Mouse (Mus musculus) testis, postnatal 14 days (tissue): ENCODE data around the gene Abhd2.

Source experiments
- DNase-seq: peaks from one replicate; pipeline ENCODE4 v3.0.0; 2021; ENCODE audit warnings: low spot score

Abhd2 gene

DNA sequence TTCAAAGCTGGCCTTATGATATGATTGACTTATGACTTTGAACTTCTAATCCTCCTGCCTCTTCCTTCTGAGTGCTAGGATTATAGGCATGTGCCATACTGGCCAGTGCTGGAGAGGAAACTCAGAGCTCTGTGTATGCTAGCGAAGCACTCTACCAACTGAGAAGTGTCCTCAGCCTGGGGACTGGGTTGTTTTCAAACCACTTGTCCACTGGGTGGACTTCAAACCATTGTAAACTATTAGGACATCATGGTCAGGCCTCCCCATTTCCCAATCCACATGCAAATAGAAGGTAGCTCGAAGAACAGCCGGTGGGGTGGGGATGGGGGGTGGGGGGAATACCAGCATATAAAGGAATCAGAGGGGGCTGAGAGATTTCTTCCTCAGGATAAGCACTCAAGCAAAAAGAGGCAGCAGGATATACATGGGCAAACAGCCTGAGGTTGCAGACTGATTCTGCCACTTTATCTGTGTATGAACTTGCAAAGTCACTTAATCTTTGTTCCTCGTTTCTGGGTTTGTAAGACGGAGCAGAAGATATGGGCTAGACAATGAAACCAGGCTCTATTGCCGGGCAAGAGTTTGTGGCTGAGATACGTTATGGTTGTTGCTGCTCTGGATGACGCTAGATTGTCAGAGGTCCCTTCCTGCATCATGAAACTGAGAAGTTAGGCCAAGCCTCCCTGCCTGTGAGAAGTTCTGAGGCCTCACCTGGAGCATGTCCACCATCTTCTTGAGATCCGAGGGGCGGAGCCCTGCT, 103.7 kb downstream of the Abhd2 start:
- DNase-seq, result no peak

DNA sequence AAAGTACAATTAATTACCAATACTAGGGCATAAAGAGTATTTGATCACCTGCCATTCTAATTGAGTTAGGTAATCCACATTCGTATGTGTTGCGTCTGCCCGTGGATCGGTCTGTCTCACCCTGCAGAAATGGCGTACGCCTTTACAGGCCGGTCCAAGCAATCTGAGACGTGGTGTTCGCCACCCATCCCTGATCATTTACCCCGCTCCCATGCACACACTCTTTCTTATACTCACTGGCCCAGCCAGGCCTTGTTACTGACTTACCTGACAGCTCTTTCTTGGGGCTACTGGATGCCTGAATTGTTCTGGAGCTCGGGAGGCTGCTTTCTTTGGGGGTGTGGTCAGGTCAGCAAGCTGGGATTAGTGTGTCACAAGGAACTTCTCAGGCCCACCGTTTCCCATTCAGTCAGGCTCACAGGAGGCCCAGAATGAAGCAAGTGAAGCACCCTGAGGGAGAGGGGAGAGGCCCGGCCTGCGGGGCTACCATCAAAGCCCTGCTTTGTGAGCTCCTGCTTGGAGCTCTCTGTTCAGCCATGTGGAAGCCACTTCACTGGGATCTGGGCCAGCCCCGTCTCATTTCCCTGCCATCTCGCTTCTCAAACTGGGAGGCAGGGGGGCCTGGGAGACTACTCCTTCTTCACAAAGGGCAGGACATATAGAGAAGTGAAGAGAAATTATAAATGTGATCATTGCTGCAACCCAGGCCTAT, 113.6 kb downstream of the Abhd2 start, which contains the start of gene Rlbp1:
Rlbp1 (minus strand) TSS at position 627 of the 712 bp plus-strand sequence.
- no peak for DNase-seq

DNA sequence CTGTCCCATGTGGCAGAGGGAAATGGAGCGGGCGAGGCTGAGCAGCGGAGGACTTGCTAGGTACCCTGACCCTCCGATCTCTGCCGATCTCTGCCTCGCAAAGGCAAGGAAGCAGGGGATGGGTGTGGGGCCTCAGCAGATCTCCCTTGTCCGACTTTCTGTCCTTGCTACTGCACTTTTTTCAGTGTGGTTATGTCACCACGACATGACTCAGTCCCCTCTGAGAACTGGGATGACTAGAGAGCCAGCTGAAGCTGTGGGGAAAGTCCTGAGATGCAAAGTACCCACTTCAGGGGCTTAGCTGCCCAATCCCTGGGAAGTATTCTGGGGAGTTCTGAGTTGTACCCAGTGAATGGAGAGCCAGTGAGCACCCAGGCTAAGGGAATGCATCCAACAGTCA, 114.1 kb downstream of the Abhd2 start:
- no peak for DNase-seq

DNA sequence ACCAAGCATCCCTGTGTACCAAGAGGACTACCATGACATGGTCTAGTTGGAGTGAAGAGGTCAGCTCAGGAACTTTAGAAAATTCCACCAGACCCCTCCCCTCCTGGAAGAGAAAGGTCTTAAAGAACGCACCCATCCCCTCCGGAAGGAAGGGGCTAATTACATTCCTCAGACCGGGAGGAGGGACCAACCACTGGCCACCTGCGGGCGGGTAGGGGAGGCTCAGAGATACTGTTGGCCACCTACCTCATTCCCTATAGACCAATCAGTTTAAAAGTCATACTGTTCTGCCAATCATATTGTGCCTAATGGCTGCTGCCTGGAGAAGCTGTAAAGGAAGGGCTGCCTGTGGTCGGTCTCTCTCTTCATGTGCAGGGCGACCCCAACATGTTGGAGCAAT, 115.0 kb downstream of the Abhd2 start:
- DNase-seq, result no peak

- DNase-seq, result no peak
These were observed 115.7 kb downstream of the Abhd2 start for GRCm38 (mm10) chr7:79388671-79389206.

GRCm38 (mm10) chr7:79390141-79390708, 117.2 kb downstream of the Abhd2 start:
- DNase-seq, result no peak

DNA sequence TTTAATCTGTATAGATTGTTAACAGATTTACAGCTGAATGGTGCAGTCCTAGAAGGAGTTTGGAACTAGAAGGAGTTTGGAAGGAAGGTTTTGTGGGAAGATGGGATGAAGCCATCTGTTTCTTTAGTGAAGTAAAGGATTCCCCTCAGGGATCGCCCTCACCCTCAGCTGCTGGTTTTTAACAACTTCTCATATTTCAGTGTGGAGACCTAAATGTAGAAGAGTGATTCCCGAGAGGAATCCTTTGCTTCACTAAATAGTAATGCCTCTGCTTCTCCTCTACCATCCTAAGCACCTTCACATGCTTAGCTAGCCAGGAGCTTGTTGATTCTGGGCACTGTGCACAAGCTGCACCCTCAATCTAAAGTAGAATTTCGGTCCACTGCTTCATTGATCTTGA, 118.5 kb downstream of the Abhd2 start:
- DNase-seq, result no peak

DNA sequence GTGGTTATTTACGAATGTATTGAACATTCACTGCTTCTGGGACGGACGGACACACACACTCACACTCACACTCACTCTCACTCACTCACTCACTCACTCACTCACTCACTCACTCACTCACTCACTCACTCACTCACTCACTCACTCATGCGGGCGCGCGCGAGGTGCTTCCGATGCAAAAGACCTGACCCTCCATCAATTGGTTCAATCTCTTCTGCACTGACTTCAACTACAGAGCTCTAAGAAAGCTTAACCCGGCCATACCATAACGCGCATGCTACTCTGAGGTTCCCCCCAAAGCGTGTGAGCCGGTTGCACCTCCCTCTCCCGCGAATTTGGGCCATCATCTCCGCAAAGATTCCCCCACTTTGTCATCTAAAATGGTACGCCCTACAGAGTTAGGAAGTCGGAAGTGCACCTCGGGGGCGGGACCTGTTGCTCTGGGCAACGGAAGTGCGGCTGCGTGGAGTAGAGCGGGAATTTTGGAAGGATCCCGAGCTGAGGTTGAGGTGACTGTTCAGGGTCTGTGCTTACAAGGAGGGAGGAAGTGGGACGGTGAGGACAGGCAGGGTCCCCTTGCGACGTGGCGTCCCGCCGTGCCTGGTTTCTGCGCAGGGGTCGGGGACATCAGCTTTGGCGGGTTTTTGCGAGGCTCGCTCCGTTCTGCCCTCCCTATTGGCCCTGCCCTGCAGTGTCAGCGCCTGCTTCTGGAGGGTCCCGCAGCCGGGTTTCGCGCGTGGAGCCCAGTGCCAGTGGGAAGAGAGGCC, 119.1 kb downstream of the Abhd2 start, which contains the start of gene Fanci:
Fanci (plus strand) TSS at position 47 of the 767 bp plus-strand sequence.
- peak; percentile 92 for DNase-seq

- no peak for DNase-seq
These were observed 120.0 kb downstream of the Abhd2 start for GRCm38 (mm10) chr7:79392860-79393513.

GRCm38 (mm10) chr7:79393924-79394323, 120.9 kb downstream of the Abhd2 start:
- DNase-seq, result no peak

- DNase-seq, result no peak
These were observed 121.7 kb downstream of the Abhd2 start for GRCm38 (mm10) chr7:79394666-79395065.

DNA sequence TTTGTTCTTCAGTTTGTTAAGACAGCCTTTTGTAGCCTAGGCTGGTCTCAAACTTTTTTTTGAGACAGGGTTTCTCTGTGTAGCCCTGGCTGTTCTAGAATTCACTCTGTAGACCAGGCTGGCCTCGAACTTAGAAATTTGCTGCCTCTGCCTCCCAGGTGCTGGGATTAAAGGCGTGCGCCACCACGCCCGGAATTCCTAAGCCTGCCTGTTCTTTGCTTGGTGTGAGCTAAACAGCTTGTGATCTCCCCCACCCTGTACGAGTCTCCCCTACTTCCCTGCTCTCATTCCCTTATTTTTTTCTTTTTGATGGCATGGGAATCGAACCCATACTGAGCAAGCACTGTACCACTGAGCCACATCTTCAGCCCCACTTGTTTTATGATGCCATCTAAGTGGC, 122.2 kb downstream of the Abhd2 start:
- no peak for DNase-seq

GRCm38 (mm10) chr7:79397446-79397963, 124.5 kb downstream of the Abhd2 start:
- no peak for DNase-seq

DNA sequence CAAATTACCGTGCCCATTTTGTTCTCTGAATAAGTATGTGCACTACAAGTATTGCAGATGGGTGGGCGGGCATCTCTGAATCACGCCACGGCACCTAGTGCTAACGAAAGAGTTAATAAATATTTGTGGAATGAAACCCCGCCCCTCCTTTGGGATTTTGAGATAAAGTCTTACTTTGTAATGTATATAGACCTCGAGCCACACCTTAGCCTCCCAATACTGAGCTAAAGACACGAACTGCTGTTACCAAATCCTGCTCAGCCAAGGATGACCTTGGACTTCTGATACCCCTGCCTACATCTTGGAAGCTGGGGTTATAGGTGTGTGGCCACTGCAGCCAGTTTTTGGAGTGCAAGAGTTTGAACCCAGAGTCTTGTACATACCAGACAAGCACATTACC, 125.4 kb downstream of the Abhd2 start:
- DNase-seq, result no peak

DNA sequence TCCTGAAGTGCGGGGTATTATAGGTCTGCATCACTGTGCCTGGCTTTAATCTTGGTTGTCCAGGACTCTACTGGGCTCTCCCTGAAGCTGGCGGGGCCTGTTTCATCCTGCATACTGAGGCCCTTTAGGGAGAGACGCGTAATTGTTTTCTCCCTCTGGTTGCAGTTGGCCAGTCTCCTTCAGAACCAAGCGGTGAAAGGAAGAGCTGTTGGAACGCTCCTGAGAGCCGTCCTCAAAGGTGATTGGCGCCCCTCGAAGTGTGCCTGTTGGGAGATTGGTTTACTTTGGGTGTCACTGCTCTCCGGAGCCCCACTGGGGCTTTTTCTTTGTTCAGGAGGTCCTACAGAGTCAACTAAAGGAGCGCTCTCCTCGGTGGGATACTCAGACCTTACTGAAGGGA, 126.0 kb downstream of the Abhd2 start:
- no peak for DNase-seq

DNA sequence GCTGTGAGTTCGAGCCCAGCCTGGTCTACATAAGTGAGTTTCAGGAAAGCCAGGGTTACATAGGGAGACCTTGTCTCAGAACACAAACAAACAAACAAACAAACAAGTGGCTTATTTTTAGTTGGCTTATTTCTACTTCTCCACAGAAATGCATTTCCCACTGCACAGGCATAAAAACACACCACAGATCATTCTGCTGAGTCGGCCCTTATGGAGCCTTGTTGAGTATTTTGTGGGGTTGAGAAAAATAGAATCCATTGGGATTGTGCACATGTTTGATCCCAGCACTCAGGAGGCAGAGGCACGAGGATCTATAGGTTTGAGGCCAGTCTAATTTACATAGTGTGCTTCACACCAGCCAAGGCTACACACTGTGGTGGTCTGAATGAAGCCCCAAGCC, 127.3 kb downstream of the Abhd2 start:
- DNase-seq, result no peak

DNA sequence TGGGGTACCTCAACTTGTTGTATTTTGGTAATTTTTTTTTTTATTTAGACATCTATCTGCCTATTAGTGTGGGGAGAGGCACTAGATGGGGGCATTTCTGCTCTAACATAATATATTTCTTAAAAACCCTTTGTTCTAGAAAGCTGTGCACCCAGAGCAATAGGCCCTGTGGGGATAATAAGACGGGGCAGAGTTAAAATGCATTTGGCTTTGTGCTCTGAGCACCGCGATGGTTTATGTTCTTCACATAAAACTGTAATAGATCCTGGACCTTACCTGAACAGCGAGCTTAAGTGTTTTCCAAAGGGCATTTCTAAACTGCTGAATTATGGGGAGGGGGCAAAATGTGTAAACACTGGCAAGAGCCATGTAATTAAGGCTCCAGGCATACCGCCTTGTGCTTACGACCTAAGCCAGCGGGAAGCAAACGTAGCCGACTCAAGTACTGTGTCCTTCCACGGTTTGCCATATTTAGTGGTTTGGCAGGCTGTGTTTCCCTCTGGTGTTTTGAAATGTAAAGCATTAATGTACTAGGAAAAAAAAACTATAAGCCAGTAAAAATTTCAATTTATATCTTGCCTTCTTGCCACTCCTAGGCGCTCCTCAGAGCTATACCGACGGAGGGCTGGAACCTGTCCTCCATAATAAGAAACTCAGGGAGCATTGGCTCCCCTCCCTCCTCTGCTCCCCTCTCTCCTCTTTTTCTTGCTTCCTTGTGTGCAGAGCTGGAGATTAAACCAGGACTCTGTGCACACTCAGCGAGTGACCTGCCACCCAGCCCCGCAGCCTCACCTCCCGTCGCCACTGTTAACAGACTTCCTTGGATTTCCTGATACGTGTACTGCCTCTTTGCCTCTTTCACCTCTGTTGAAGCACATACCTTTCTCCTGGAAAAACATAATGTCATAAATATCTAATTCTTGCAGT, 141.7 kb downstream of the Abhd2 start:
- no peak for DNase-seq
